Mouse (Mus musculus): ENCODE data around the gene Fam189a1.

Fam189a1 gene

GRCm38 (mm10) chr7:64881387-64881786 is 275.0 kb downstream of the Fam189a1 start:
- DNase-seq (ENCODE audit: low spot score) = no peak

- DNase-seq (ENCODE audit: low spot score) = no peak
These were observed 276.0 kb downstream of the Fam189a1 start for GRCm38 (mm10) chr7:64880415-64880814.

GRCm38 (mm10) chr7:64874941-64875340 is 281.4 kb downstream of the Fam189a1 start:
- DNase-seq (ENCODE audit: low spot score) = no peak

- DNase-seq (ENCODE audit: low spot score) = no peak
These were observed 283.1 kb downstream of the Fam189a1 start for GRCm38 (mm10) chr7:64873266-64873665.

- DNase-seq (ENCODE audit: low spot score) = peak; percentile 96
These were observed 283.6 kb downstream of the Fam189a1 start, which contains the start of gene Nsmce3 for GRCm38 (mm10) chr7:64872743-64873241. Gene Nsmce3, minus strand, starts transcription at chr7:64872997.

- no peak for DNase-seq (ENCODE audit: low spot score)
These were observed 284.2 kb downstream of the Fam189a1 start for GRCm38 (mm10) chr7:64871987-64872742.

- no peak for DNase-seq (ENCODE audit: low spot score)
These were observed 286.8 kb downstream of the Fam189a1 start for GRCm38 (mm10) chr7:64869549-64870065.

GRCm38 (mm10) chr7:64863538-64863937 is 292.8 kb downstream of the Fam189a1 start:
- no peak for DNase-seq (ENCODE audit: low spot score)

- no peak for DNase-seq (ENCODE audit: low spot score)
These were observed 293.4 kb downstream of the Fam189a1 start for GRCm38 (mm10) chr7:64862978-64863377.

GRCm38 (mm10) chr7:64856526-64857082 is 299.8 kb downstream of the Fam189a1 start:
- DNase-seq (ENCODE audit: low spot score) = no peak

- DNase-seq (ENCODE audit: low spot score) = no peak
These were observed 300.4 kb downstream of the Fam189a1 start for GRCm38 (mm10) chr7:64855976-64856375.

- no peak for DNase-seq (ENCODE audit: low spot score)
These were observed 300.9 kb downstream of the Fam189a1 start for GRCm38 (mm10) chr7:64855389-64855927.

GRCm38 (mm10) chr7:64850791-64851190 is 305.6 kb downstream of the Fam189a1 start:
- DNase-seq (ENCODE audit: low spot score) = no peak

- DNase-seq (ENCODE audit: low spot score) = no peak
These were observed 308.9 kb downstream of the Fam189a1 start for GRCm38 (mm10) chr7:64847366-64847899.

- DNase-seq (ENCODE audit: low spot score) = no peak
These were observed 310.3 kb downstream of the Fam189a1 start for GRCm38 (mm10) chr7:64846061-64846460.

GRCm38 (mm10) chr7:64840946-64841659 is 315.3 kb downstream of the Fam189a1 start:
- no peak for DNase-seq (ENCODE audit: low spot score)

- no peak for DNase-seq (ENCODE audit: low spot score)
These were observed 315.8 kb downstream of the Fam189a1 start for GRCm38 (mm10) chr7:64840576-64840895.

GRCm38 (mm10) chr7:64839801-64840575 is 316.4 kb downstream of the Fam189a1 start:
- peak; percentile 26 for DNase-seq (ENCODE audit: low spot score)

- no peak for DNase-seq (ENCODE audit: low spot score)
These were observed 317.1 kb downstream of the Fam189a1 start for GRCm38 (mm10) chr7:64839281-64839680.

- no peak for DNase-seq (ENCODE audit: low spot score)
These were observed 326.0 kb downstream of the Fam189a1 start for GRCm38 (mm10) chr7:64830214-64830995.

- DNase-seq (ENCODE audit: low spot score) = no peak
These were observed 335.3 kb downstream of the Fam189a1 start for GRCm38 (mm10) chr7:64821081-64821480.
